Mouse (Mus musculus) hindbrain, embryonic 10.5 days (tissue): ENCODE results near the gene Spsb2. TPM values are rescaled to one million over a fixed set of nuclear protein-coding genes. Genes with fewer than 3 reads are reported as not detected.

Source experiments
- DNase-seq: peaks from one replicate; pipeline ENCODE4 v3.0.0-alpha.2; 2017; ENCODE audit warnings: low spot score
- H3K27ac ChIP-seq: fragments of 300-500 bp; sonication (generic); 2 replicates; pipeline ENCODE4 v1.5.1; 2016; ENCODE audit warnings: mild to moderate bottlenecking, moderate library complexity
- H3K27me3 ChIP-seq: fragments of 300-500 bp; sonication (generic); 2 replicates; pipeline ENCODE4 v1.6.1; 2016; ENCODE audit warnings: mild to moderate bottlenecking; ENCODE audit not compliant: poor library complexity, insufficient read depth, severe bottlenecking
- H3K36me3 ChIP-seq: fragments of 300-500 bp; sonication (generic); 2 replicates; pipeline ENCODE4 v1.6.1; 2016; ENCODE audit warnings: mild to moderate bottlenecking, moderate library complexity
- H3K4me1 ChIP-seq: fragments of 300-500 bp; sonication (generic); replicated peaks from 2 replicates; pipeline ENCODE4 v1.6.1; 2016; ENCODE audit warnings: mild to moderate bottlenecking
- H3K4me3 ChIP-seq: fragments of 300-500 bp; sonication (generic); 2 replicates; pipeline ENCODE4 v1.5.1; 2016; ENCODE audit warnings: mild to moderate bottlenecking, moderate library complexity
- H3K9me3 ChIP-seq: fragments of 300-500 bp; sonication (generic); 2 replicates; pipeline ENCODE4 v1.6.1; 2016; ENCODE audit warnings: mild to moderate bottlenecking, moderate library complexity
- WGBS: fragments of 180-500 bp; shearing (Covaris S2); methylation state at CpG from one replicate; pipeline ENCODE4 v1.1.7; 2016; 5-methylcytosine and 5-hydroxymethylcytosine counted together
- polyA plus RNA-seq: library from polyadenylated mRNA; unstranded; fragments of >200 nt; fragmentation: Nextera tagmentation; extraction: Ambion mirVana; gene quantifications from 2 replicates; pipeline ENCODE4 v1.2.1, GENCODE M21; 2016

Spsb2 gene
- polyA plus RNA-seq, 1 experiment from 2014 or later = 8.7 TPM

DNA sequence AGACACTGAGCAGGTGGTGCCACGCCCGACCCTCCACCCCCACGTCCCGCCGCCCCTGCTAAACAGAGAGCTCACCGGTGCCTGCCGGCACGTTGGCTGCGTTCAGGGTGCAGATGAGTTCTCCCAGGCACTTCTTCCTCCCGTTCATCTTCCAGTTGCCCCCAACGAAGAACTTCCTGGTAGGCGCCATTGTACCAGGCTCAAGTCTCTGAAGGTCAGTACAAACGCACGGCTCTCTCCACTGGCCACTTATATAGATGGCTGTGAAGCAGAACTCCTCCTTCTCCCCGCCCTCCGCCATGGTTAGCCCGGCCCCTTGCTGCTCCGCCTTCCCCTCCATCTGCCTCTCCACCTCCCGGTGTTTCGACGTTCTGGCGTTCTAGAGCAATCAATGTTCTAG, 5.5 kb downstream of the Spsb2 start, which contains the start of gene Tpi1:
Gene Tpi1, minus strand, starts transcription at position 364 of the 400 bp plus-strand sequence.
- no peaks in the 10 kb centered on the region for H3K9me3 ChIP-seq
- DNase-seq = peak; percentile 90
- H3K4me3 ChIP-seq = peak within 1 kb of the TSS; percentile 92
- H3K36me3 ChIP-seq = peaks cover 69% of the 10 kb centered on the region
- H3K4me1 ChIP-seq = peaks cover 57% of the 10 kb centered on the region
- H3K27ac ChIP-seq = peak within 1 kb of the TSS; percentile 98
- under 1% methylated on average over 22 of the region's 22 CpGs for WGBS
- no peaks in the 10 kb centered on the region for H3K27me3 ChIP-seq

DNA sequence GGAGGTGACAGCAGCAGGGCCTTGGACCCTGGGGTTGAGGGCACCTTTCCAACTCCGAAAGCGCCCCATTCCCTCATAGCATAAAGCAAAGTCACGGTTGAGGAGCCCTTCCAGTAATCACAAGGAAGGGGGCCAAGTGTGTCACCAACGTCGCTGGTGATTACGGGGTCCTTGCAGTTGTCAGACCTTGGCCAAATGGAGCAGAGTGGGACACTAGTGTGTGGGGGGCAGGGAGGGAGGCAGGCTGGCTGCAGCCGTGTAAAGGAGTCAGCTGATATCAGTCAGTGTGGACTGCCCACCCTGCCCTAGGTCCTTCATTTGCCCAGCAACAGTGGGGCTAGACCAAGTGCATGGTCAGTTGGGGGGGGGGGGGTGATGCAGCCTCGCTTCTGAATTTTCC, 6.0 kb downstream of the Spsb2 start:
- H3K4me3 ChIP-seq = peak overlapping the region; percentile 92
- no peaks in the 10 kb centered on the region for H3K9me3 ChIP-seq
- WGBS = 47% methylated on average over 8 of the region's 8 CpGs
- peaks cover 52% of the 10 kb centered on the region for H3K4me1 ChIP-seq
- no peak for DNase-seq
- no peaks in the 10 kb centered on the region for H3K27me3 ChIP-seq
- peaks cover 74% of the 10 kb centered on the region for H3K36me3 ChIP-seq
- peak overlapping the region; percentile 98 for H3K27ac ChIP-seq

DNA sequence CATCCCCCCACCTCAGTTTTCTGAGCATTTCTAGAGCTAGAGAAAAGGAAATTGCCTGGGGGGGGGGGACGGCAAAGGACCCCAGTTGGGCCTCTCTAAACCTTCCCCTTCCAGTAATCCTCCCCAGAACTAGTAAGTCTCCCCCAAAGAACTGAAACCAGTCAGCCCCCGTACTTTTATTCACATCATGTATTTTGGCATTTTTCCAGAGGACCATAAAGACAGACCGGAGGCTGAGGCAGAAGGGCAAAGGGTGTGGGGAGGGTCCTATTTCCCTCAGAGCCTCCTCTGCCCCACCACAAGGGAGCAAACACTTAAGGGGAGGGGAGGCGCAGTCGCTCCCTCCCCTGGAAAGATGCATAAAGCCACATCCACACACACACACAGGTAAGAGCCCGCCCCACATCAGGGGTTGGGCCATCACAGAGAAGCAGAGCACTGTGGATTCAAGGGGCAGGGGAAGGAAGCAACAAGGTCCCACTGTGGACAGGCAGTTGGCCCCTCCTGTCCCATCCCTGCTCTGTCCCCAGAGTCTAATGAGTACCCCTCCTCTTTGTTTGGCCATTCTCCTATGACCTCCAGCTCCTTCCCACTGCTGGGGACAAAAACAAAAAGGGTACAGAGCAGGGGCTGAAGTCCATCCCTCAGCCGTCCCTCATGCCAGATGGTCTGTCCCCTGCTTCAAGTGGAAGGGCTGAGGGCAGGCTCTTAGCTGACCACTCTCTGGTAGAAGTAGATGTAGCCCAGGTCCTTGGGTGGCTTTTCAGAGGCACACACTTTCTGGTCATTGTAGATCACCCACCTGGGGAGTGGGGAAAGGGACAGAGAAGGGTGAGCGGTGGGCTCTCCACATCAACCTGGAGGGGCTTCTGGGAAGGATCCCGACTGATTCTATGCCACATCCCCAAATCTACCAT, 6.7 kb downstream of the Spsb2 start:
- no peak for DNase-seq
- Histone ChIP-seq H3K4me3 (peak overlapping the region; percentile 92), H3K4me1 (peaks cover 45% of the 10 kb centered on the region), H3K9me3 (no peaks in the 10 kb centered on the region), H3K36me3 (peaks cover 80% of the 10 kb centered on the region), H3K27me3 (no peaks in the 10 kb centered on the region), H3K27ac (no peak overlapping the region; the same call in 1 of the 2 replicates)
- WGBS = 80% methylated on average over 9 of the region's 9 CpGs

DNA sequence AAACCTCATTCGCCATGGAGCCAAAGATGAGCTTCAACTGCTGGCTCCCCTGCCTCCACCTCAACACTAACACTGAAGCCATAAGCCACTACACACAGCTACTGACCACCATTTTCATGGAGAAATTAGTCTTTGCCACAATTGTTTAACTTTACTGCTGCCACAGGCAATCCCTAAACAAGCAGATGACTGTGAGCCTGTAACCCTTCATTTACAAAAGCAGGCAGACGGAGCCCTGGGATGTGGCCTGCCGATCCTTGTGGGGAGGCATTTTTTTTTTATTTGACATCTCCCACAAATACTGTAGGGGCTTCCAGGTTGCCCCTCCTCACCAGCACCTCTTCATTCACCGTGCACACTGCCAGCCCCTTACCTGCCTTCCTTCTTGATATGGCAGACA, 8.2 kb downstream of the Spsb2 start:
- Histone ChIP-seq H3K9me3 (no peaks in the 10 kb centered on the region), H3K36me3 (peaks cover 80% of the 10 kb centered on the region), H3K4me3 (no peak overlapping the region), H3K27me3 (no peaks in the 10 kb centered on the region), H3K27ac (no peak overlapping the region), H3K4me1 (peaks cover 37% of the 10 kb centered on the region)
- DNase-seq = no peak
- WGBS = 93% methylated on average over 4 of the region's 4 CpGs

- peaks cover 80% of the 10 kb centered on the region for H3K36me3 ChIP-seq
- no peaks in the 10 kb centered on the region for H3K27me3 ChIP-seq
- 93% methylated on average over 11 of the region's 11 CpGs for WGBS
- H3K9me3 ChIP-seq = no peaks in the 10 kb centered on the region
- peaks cover 32% of the 10 kb centered on the region for H3K4me1 ChIP-seq
- H3K27ac ChIP-seq = no peak overlapping the region
- H3K4me3 ChIP-seq = no peak overlapping the region
- DNase-seq = no peak
Measured at GRCm38 (mm10) chr6:124817125-124817524, 8.7 kb downstream of the Spsb2 start.

- no peak overlapping the region for H3K4me3 ChIP-seq
- no peaks in the 10 kb centered on the region for H3K27me3 ChIP-seq
- H3K4me1 ChIP-seq = peaks cover 28% of the 10 kb centered on the region
- no peak overlapping the region for H3K27ac ChIP-seq
- no peaks in the 10 kb centered on the region for H3K9me3 ChIP-seq
- H3K36me3 ChIP-seq = peaks cover 80% of the 10 kb centered on the region
- WGBS = over 99% methylated on average over 8 of the region's 8 CpGs
- DNase-seq = no peak
Measured at GRCm38 (mm10) chr6:124817563-124817962, 9.1 kb downstream of the Spsb2 start.

- WGBS = 93% methylated on average over 8 of the region's 8 CpGs
- peaks cover 81% of the 10 kb centered on the region for H3K36me3 ChIP-seq
Measured at GRCm38 (mm10) chr6:124817971-124818370, 9.5 kb downstream of the Spsb2 start.

DNA sequence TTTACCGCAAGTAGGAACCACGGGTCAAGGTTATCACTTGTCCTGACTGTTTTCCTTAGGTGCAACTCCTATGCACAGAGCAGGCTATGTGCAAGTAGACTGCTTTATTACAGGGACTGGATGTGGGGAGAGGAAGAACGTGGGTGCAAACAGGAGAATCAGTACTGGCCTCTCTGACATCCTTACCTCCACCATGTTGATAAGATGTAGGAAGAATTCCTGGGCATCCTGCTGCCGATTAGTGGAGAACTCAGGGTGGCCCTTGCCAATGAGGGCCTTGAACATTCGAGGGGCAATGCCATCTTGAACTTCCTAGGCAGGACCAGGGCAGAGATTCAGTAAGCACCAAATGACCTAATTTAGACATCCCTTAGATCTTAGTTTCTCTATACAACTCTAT, 12.4 kb downstream of the Spsb2 start:
- peaks cover 100% of the 10 kb centered on the region for H3K36me3 ChIP-seq
- H3K4me3 ChIP-seq = no peak overlapping the region
- no peak for DNase-seq
- no peak overlapping the region for H3K27ac ChIP-seq
- H3K27me3 ChIP-seq = no peaks in the 10 kb centered on the region
- H3K4me1 ChIP-seq = no peaks in the 10 kb centered on the region
- WGBS = 95% methylated on average over 5 of the region's 5 CpGs
- no peaks in the 10 kb centered on the region for H3K9me3 ChIP-seq

More at GRCm38 (mm10) chr6:124817971-124818370, 9.5 kb downstream of the Spsb2 start:
- H3K4me1 ChIP-seq = peaks cover 23% of the 10 kb centered on the region
- H3K4me3 ChIP-seq = no peak overlapping the region
- H3K27ac ChIP-seq = no peak overlapping the region
- no peaks in the 10 kb centered on the region for H3K27me3 ChIP-seq
- no peak for DNase-seq
- no peaks in the 10 kb centered on the region for H3K9me3 ChIP-seq

GRCm38 (mm10) chr6:124822049-124822448, 13.6 kb downstream of the Spsb2 start:
- no peak overlapping the region for H3K4me3 ChIP-seq
- H3K4me1 ChIP-seq = no peaks in the 10 kb centered on the region
- peaks cover 99% of the 10 kb centered on the region for H3K36me3 ChIP-seq
- no peaks in the 10 kb centered on the region for H3K27me3 ChIP-seq
- H3K9me3 ChIP-seq = no peaks in the 10 kb centered on the region
- WGBS = 95% methylated on average over 4 of the region's 4 CpGs
- no peak overlapping the region for H3K27ac ChIP-seq
- DNase-seq = no peak

DNA sequence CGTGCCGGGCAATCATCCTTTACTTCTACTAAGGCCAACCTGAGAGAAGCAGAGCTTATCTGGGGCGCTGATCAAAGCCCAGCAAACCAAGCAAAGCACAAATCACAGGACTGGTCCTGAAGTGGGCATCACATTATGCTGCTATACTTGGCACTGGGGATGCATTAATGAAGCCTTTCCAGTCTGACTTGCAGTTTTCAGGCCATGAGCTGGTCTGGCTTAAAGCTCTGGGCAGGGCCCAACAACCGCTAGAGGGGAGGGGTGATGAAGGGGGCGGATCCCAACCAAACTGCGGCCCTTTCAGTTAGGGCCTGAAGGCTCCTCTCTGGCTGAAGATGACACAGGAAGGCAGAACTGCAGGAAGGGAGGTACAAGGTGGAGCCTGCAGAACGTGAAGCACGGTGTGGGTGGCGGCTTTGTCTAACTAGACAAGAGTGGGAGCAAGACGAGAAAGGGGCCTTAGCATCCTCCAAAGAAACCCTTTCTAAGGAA, 19.7 kb downstream of the Spsb2 start:
- Histone ChIP-seq H3K4me3 (peak overlapping the region; percentile 71), H3K27ac (peak overlapping the region; percentile 92), H3K9me3 (no peaks in the 10 kb centered on the region), H3K27me3 (no peaks in the 10 kb centered on the region), H3K36me3 (peaks cover 63% of the 10 kb centered on the region), H3K4me1 (peaks cover 36% of the 10 kb centered on the region)
- peak; percentile 37 for DNase-seq
- 28% methylated on average over 10 of the region's 10 CpGs for WGBS

DNA sequence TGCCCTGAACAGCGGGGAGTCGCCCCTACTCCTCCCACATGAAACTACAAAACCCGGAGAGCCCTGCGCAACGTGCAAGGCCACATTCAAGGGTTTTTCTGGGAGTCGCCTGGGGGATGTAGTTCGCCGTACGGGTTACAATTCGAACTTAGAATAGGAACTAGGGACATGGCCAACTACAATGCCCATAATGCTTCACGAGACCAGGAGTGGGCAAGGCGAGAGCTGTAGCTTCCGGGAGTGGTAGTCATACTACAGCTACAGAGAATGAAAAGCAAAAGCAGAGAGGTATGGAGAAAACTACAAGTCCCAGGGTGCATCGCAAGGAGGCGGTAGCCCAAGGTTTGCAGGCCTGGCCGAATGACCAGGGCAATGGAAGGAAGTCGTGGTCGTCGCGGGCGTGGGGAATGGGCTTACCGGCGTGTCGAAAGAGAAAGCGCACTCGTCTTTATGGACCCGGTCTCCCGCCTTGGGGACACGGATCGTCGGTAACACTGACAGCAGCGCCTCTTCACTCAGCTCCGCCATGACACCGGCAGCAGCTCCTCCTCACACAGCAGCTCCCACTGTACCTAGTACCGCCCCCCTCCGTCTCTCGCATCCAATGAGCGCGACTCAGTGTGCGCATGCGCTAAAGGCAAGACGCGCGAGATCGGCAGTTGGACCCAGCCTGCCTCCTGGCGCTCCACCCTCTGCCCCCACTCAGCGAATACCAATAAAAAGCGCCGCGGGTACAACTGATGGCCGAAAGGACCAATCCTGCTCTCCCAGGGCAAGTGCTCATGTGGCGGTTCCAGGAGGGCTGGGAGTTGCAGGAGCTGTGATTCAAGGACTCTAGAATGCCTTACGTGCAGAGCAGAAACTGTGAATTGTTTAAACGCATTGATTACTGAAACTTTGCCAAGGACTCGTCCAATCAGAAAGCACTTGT, 20.7 kb downstream of the Spsb2 start, which contains the start of the genes Usp5 and Cdca3:
Gene Usp5, minus strand, starts transcription at position 617 of the 931 bp plus-strand sequence.
Gene Cdca3, plus strand, starts transcription at position 680 of the 931 bp plus-strand sequence.
- Histone ChIP-seq H3K4me3 (peak within 1 kb of the TSS; percentile 71), H3K27ac (peak within 1 kb of the TSS; percentile 92), H3K4me1 (peaks cover 39% of the 10 kb centered on the region), H3K27me3 (no peaks in the 10 kb centered on the region), H3K36me3 (peaks cover 63% of the 10 kb centered on the region), H3K9me3 (no peaks in the 10 kb centered on the region)
- under 1% methylated on average over 55 of the region's 55 CpGs for WGBS
- peak; percentile 100 for DNase-seq
